Mouse (Mus musculus) CH12.LX (cell line): ENCODE measurements around the gene Fat3. TPM values are rescaled to one million over a fixed set of nuclear protein-coding genes. Genes with fewer than 3 reads are reported as not detected.

Source experiments
- DNase-seq: peaks from one replicate; pipeline ENCODE4 v3.0.0-alpha.2; 2013; ENCODE audit errors: extremely low read depth
- H3K27ac ChIP-seq: 2 replicates; pipeline ENCODE4 v1.5.1; 2012; ENCODE audit warnings: low read depth, mild to moderate bottlenecking, control low read depth, moderate library complexity; ENCODE audit not compliant: insufficient read depth
- H3K27me3 ChIP-seq: replicated peaks from 2 replicates; pipeline ENCODE3; 2012; ENCODE audit warnings: inconsistent platforms
- H3K36me3 ChIP-seq, 2 experiments: replicated peaks in 1 of 2; 2 replicates each; pipeline versions ENCODE3 to v1.6.1; 2012; ENCODE audit warnings: inconsistent platforms in 1 of 2, low read length in 1 of 2, mild to moderate bottlenecking in 1 of 2, mixed read lengths in 1 of 2, moderate library complexity in 1 of 2; ENCODE audit not compliant: control insufficient read depth in 1 of 2, insufficient read depth in 1 of 2
- H3K4me1 ChIP-seq, 2 experiments: 2 replicates each; pipeline ENCODE4 v1.6.1; 2012; ENCODE audit warnings: inconsistent platforms in 1 of 2, moderate library complexity in 1 of 2; ENCODE audit not compliant: insufficient read depth in 2 of 2, control insufficient read depth in 1 of 2
- H3K4me2 ChIP-seq: 2 replicates; pipeline ENCODE4 v1.6.1; 2012; ENCODE audit warnings: low read depth, mild to moderate bottlenecking, control low read depth; ENCODE audit not compliant: poor library complexity, insufficient read depth, severe bottlenecking
- H3K4me3 ChIP-seq, 3 experiments: fragments of 150-350 bp in 1 of 3; sonication (generic) in 1 of 3; replicated peaks in 1 of 3; 2 replicates each; pipeline versions ENCODE3 to v1.5.1; 2011 to 2012; ENCODE audit warnings: low read depth in 2 of 3, low read length in 2 of 3, mild to moderate bottlenecking in 2 of 3, moderate library complexity in 2 of 3, control low read depth in 1 of 3, improper control_type of control experiment in 1 of 3, inconsistent platforms in 1 of 3, mixed read lengths in 1 of 3; ENCODE audit not compliant: poor library complexity in 1 of 3
- H3K79me2 ChIP-seq: replicated peaks from 2 replicates; pipeline ENCODE4 v1.6.1; 2012; ENCODE audit warnings: mild to moderate bottlenecking, moderate library complexity; ENCODE audit not compliant: control insufficient read depth, poor library complexity, insufficient read depth, severe bottlenecking; ENCODE audit errors: extremely low read depth
- H3K9ac ChIP-seq: 2 replicates; pipeline ENCODE4 v1.6.1; 2012; ENCODE audit warnings: low read depth, mild to moderate bottlenecking, control low read depth, moderate library complexity; ENCODE audit not compliant: insufficient read depth
- H3K9me3 ChIP-seq: replicated peaks from 2 replicates; pipeline ENCODE3; 2012; ENCODE audit warnings: low read length, inconsistent platforms, mixed read lengths
- CHD1 ChIP-seq: IDR thresholded peaks from 2 replicates; pipeline ENCODE4 v1.6.1; 2012; ENCODE audit warnings: low read depth, low read length, improper control_type of control experiment, inconsistent platforms
- CHD2 ChIP-seq: IDR thresholded peaks from 2 replicates; pipeline ENCODE4 v1.6.1; 2011; ENCODE audit warnings: low read length, improper control_type of control experiment
- CTCF ChIP-seq, 2 experiments: IDR thresholded peaks in 1 of 2; conservative IDR thresholded peaks in 1 of 2; 2 replicates each; pipeline ENCODE4 v1.5.1; 2011 to 2012; ENCODE audit warnings: low read depth in 2 of 2, low read length in 2 of 2, improper control_type of control experiment in 1 of 2, inconsistent platforms in 1 of 2, mild to moderate bottlenecking in 1 of 2, moderate library complexity in 1 of 2
- HCFC1 ChIP-seq: IDR thresholded peaks from 2 replicates; pipeline ENCODE4 v1.6.1; 2012; ENCODE audit warnings: low read depth, mild to moderate bottlenecking, inconsistent platforms, low read length, improper control_type of control experiment
- JUND ChIP-seq: conservative IDR thresholded peaks from 2 replicates; pipeline ENCODE4 v1.6.1; 2011; ENCODE audit warnings: low read depth, low read length, improper control_type of control experiment
- MEF2A ChIP-seq: IDR thresholded peaks from 2 replicates; pipeline ENCODE4 v1.6.1; 2014; ENCODE audit warnings: low read depth, mild to moderate bottlenecking, inconsistent platforms, low read length, improper control_type of control experiment, borderline replicate concordance
- RAD21 ChIP-seq: IDR thresholded peaks from 2 replicates; pipeline ENCODE4 v1.6.1; 2011; ENCODE audit warnings: low read depth, mild to moderate bottlenecking, low read length, improper control_type of control experiment, moderate library complexity
- SMC3 ChIP-seq: IDR thresholded peaks from 2 replicates; pipeline ENCODE4 v1.6.1; 2011; ENCODE audit warnings: low read depth, low read length, improper control_type of control experiment
- TBP ChIP-seq: conservative IDR thresholded peaks from 2 replicates; pipeline ENCODE4 v1.6.1; 2011; ENCODE audit warnings: low read depth, low read length, improper control_type of control experiment
- TCF12 ChIP-seq: IDR thresholded peaks from 2 replicates; pipeline ENCODE4 v1.6.1; 2014; ENCODE audit warnings: low read depth, mild to moderate bottlenecking, inconsistent platforms, low read length, improper control_type of control experiment
- ZNF384 ChIP-seq: IDR thresholded peaks from 2 replicates; pipeline ENCODE4 v1.6.1; 2012; ENCODE audit warnings: low read depth, low read length, improper control_type of control experiment, inconsistent platforms
- dilution Hi-C: fragments of 300-500 bp; cut with MboI; formaldehyde crosslinking; loops from 2 replicates; pipeline ENCODE4 v1.14.3; 2020; ENCODE audit warnings: low sequenced_read_pairs; ENCODE audit not compliant: extremely low pct_unique_long_range_greater_than_20kb, extremely low pct_ligation_motif_present
- in situ Hi-C: fragments of 300-500 bp; cut with MboI; formaldehyde crosslinking; loops from 3 replicates; pipeline ENCODE4 v1.14.3; 2019; ENCODE audit warnings: low sequenced_read_pairs, low pct_ligation_motif_present, low pct_unique_long_range_greater_than_20kb, mixed read lengths
- polyA plus RNA-seq: library from polyadenylated mRNA; unstranded; fragments of >175 nt; gene quantifications from 2 replicates; pipeline ENCODE4 v1.2.1, GENCODE M21; 2012; ENCODE audit warnings: low read depth; ENCODE audit not compliant: insufficient read length
- total RNA-seq, 2 experiments: library from RNA; depleted of rRNA; stranded (reverse); fragments of 300-350 nt in 1 of 2; fragments of >200 nt in 1 of 2; gene quantifications; 2 replicates each; pipeline ENCODE4 v1.2.3; 2012 to 2014

The Fat3 gene
- total and polyA plus RNA-seq, 3 experiments: 0.03 to 0.07 TPM; not detected in 1

GRCm38 (mm10) chr9:16297935-16298334 lies 203.2 kb downstream of the Fat3 start:
- no peak for DNase-seq
- TF ChIP-seq HCFC1: no peak
- no peaks in the 10 kb centered on the region for H3K27me3 ChIP-seq
- H3K9ac ChIP-seq: no peak overlapping the region
- no peak overlapping the region for H3K4me2 ChIP-seq
- in situ Hi-C loops: no loop called here
- no peaks in the 10 kb centered on the region for H3K79me2 ChIP-seq
- H3K27ac ChIP-seq: no peak overlapping the region
- no peaks in the 10 kb centered on the region for H3K36me3 ChIP-seq
- dilution Hi-C loops: no loop called here
- H3K4me3 ChIP-seq: no peak overlapping the region
- H3K9me3 ChIP-seq: no peaks in the 10 kb centered on the region
- peaks cover 0 to 8% of the 10 kb centered on the region in 2 experiments; a peak in 1 of 4 replicates for H3K4me1 ChIP-seq

- Histone ChIP-seq H3K4me1 (peaks cover 0 to 8% of the 10 kb centered on the region in 2 experiments; a peak in 1 of 4 replicates), H3K4me2 (no peak overlapping the region), H3K79me2 (no peaks in the 10 kb centered on the region), H3K4me3 (no peak overlapping the region), H3K36me3 (no peaks in the 10 kb centered on the region), H3K9me3 (no peaks in the 10 kb centered on the region), H3K27me3 (no peaks in the 10 kb centered on the region), H3K27ac (no peak overlapping the region), H3K9ac (no peak overlapping the region)
- dilution Hi-C loops (no loop called here), in situ Hi-C loops (no loop called here)
- DNase-seq: no peak
- no peak for TF ChIP-seq MEF2A
- no peak for TF ChIP-seq CHD1
- TF ChIP-seq TCF12: no peak
- TF ChIP-seq SMC3: no peak
- TF ChIP-seq HCFC1: no peak
- TF ChIP-seq TBP: no peak
- TF ChIP-seq ZNF384: no peak
- TF ChIP-seq CTCF (conservative IDR thresholded peaks at IDR 0.05 in 1 of 2, IDR thresholded peaks at IDR 0.05 in 1 of 2; ENCODE audit: low read depth in 2 of 2, low read length in 2 of 2): no peak
- no peak for TF ChIP-seq CHD2
- no peak for TF ChIP-seq RAD21
Observed at GRCm38 (mm10) chr9:16293928-16294806, 206.9 kb downstream of the Fat3 start.

- H3K27me3 ChIP-seq: no peaks in the 10 kb centered on the region
- in situ Hi-C loops: no loop called here
- no peaks in the 10 kb centered on the region for H3K79me2 ChIP-seq
- no peaks in the 10 kb centered on the region for H3K36me3 ChIP-seq
- H3K4me1 ChIP-seq: no peaks in the 10 kb centered on the region
- H3K27ac ChIP-seq: no peak overlapping the region
- TF ChIP-seq JUND: no peak
- no peak overlapping the region for H3K4me3 ChIP-seq
- H3K9ac ChIP-seq: no peak overlapping the region
- dilution Hi-C loops: no loop called here
- no peak for DNase-seq
- H3K9me3 ChIP-seq: no peaks in the 10 kb centered on the region
- no peak overlapping the region for H3K4me2 ChIP-seq
Observed at GRCm38 (mm10) chr9:16292492-16292891, 208.6 kb downstream of the Fat3 start.
